Mouse (Mus musculus): ENCODE data around the gene Irgc1. TPM values are rescaled to one million over a fixed set of nuclear protein-coding genes. Genes with fewer than 3 reads are reported as not detected.

The Irgc1 gene
- total RNA-seq (2023): 1 to 10 TPM; 1.2 to 1.6 TPM

GRCm38 (mm10) chr7:24451855-24452311 is at the start of gene Irgc1:
Irgc1 (minus strand) TSS chr7:24452297.

DNA sequence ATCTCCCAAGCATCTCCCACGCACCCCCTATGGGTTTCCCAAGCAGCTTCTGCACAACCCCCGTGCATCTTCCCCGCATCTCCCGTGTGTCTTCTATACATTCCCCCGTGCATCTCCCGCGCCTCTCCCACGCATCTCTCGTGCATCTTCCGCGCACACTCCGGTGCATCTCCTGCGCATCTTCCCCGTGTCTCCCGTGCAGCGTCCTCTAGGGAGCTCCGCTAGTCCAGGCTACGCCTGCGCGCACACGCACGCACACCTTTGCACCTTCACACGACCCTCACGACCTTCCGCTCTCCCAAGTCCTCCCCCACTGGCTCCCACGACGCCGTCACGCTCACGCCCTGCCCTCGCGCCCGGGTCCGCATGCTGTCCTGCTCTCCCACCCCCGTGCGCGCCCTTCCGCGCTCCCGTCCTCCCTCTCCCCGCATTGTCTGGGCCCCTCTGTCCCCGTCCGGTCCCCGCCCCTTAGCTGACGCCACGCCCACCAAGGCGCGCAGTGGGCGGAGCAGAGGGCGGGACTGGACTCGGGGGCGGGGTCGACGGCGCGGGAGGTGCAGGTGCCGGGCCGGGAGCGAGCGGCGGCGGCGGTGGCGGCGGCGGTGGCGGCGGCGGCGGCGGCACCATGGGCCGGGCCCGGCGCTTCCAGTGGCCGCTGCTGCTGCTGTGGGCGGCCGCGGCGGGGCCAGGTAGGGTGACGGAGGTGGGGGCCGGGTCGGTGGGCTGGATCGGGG is 29.5 kb upstream of the Irgc1 start, which contains the start of gene Cadm4:
Gene Cadm4, plus strand, starts transcription at position 550 of the 734 bp plus-strand sequence.

GRCm38 (mm10) chr7:24462388-24463319 is 10.6 kb upstream of the Irgc1 start, which contains the start of gene Plaur:
Plaur (plus strand) TSS chr7:24462484.

GRCm38 (mm10) chr7:24399256-24400081 is 52.6 kb downstream of the Irgc1 start, which contains the start of gene Smg9:
Smg9 (plus strand) TSS chr7:24399619.

Other genes starting within 250 kb of the Irgc1 start
- 1 to 10 TPM; 3.6 to 4.0 TPM for gene Zfp111, start 240.9 kb downstream of the Irgc1 start, total RNA-seq (2023)
- under 1 TPM; 0.73 to 0.90 TPM for gene Zfp109, start 214.7 kb downstream of the Irgc1 start, total RNA-seq (2023)
- gene Zfp108, start 197.5 kb downstream of the Irgc1 start, total RNA-seq (2023): under 1 TPM in 1 of 2 experiments, not detected in 1; 0.35 TPM
- gene Zfp93, start 181.9 kb downstream of the Irgc1 start, total RNA-seq (2023): under 1 TPM; 0.18 to 0.57 TPM
- gene Zfp61, start 151.1 kb downstream of the Irgc1 start, total RNA-seq (2023): 1 to 10 TPM; 4.1 to 4.4 TPM
- gene Zfp94, start 135.6 kb downstream of the Irgc1 start, total RNA-seq (2023): 1 to 10 TPM in 1 of 2 experiments, under 1 TPM in 1; 0.50 to 1.2 TPM
- not detected for gene Tescl, start 118.4 kb downstream of the Irgc1 start, total RNA-seq (2023)
- not detected for gene Lypd5, start 103.1 kb downstream of the Irgc1 start, total RNA-seq (2023)
- 10 to 100 TPM; 18.0 to 23.3 TPM for gene Kcnn4, start 82.0 kb downstream of the Irgc1 start, total RNA-seq (2023)
- 10 to 100 TPM; 47.5 to 50.1 TPM for gene Smg9, start 52.7 kb downstream of the Irgc1 start, total RNA-seq (2023)
- gene Plaur, start 10.2 kb upstream of the Irgc1 start, total RNA-seq (2023): 100 to 1,000 TPM; 869 to 905 TPM
- under 1 TPM in 1 of 2 experiments, not detected in 1; 0.20 TPM for gene Cadm4, start 29.7 kb upstream of the Irgc1 start, total RNA-seq (2023)
- gene Zfp428, start 54.7 kb upstream of the Irgc1 start, total RNA-seq (2023): under 1 TPM; 0.53 to 0.96 TPM
- not detected for gene AC161166.1, start 60.2 kb upstream of the Irgc1 start, total RNA-seq (2023)
- gene Irgq, start 78.4 kb upstream of the Irgc1 start, total RNA-seq (2023): 1 to 10 TPM; 5.8 to 6.4 TPM
- gene Pinlyp, start 93.8 kb upstream of the Irgc1 start, total RNA-seq (2023): not detected
- 10 to 100 TPM; 33.5 to 34.6 TPM for gene Xrcc1, start 94.0 kb upstream of the Irgc1 start, total RNA-seq (2023)
- gene Ethe1, start 135.2 kb upstream of the Irgc1 start, total RNA-seq (2023): 10 to 100 TPM; 64.1 to 70.6 TPM
- under 1 TPM in 1 of 2 experiments, not detected in 1; 0.15 TPM for gene Zfp575, start 135.3 kb upstream of the Irgc1 start, total RNA-seq (2023)
- gene Phldb3, start 158.5 kb upstream of the Irgc1 start, total RNA-seq (2023): 1 to 10 TPM; 6.0 to 6.7 TPM
- not detected for gene Lypd3, start 184.3 kb upstream of the Irgc1 start, total RNA-seq (2023)
- gene Tex101, start 224.4 kb upstream of the Irgc1 start, total RNA-seq (2023): not detected